Mouse (Mus musculus): ENCODE results near the gene Tmem258.

Gene Tmem258

DNA sequence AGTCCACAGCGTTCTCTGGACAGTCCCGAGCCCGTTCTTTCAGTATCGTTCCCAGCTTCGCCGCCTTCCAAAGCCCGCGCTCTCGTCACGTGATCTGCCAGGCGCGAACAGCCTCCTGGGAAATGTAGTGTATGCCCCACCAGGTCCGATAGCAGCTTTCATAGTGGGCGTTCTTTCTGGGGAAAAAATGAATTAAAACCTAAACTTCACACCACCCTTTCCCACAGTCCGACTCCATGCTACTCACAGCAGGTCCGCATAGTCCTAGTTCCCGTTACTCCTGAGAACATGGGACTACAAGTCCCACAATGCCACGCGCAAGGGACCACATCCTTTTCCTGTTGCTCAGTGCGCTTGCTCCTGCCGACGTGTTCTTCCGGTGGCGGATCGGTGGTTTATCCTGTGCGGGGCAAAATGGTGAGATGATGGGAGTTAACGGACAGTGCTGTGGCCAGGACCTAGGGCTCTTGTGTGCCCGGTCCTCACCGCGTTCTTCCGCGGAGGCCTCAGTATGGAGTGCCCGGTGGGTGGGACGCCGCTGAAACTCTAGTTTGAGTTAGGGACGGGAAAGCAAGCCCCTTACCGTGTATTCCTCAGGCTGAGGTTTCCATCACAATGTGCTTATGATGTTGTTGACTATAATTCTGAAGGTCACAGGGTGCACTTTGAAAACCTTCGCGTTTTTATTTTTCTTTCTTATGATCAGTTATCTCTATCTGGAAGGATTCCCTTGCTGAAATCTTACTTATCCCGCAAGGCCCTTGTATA, at the start of gene Tmem258, which contains the start of gene Fen1:
Gene Tmem258 (plus strand): TSS at position 167 of the 768 bp plus-strand sequence.
Gene Fen1 (minus strand): TSS at position 322 of the 768 bp plus-strand sequence.
- TF ChIP-seq GATA4 (IDR thresholded peaks at IDR 0.05; ENCODE audit: insufficient replicate concordance, low read length), result no peak

DNA sequence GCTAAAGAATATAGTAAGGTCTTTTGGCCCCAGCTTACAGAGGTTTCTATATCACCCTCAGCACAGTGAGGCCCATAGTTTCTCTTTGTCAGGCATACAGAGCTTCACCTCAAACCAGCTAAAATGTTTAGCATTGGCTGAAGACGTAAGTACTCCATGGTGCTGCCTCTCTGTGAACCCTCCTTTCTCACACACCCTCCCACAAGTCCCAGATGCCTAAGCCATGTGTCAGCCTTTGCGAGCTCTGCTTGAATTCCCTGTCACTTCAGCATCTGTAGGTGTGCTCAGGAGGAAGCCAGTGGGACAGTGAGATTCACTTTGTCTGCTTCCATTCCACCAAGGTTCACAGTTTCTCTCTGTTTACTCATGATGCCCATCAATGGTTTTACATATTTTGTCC, 46.1 kb upstream of the Tmem258 start:
- TF ChIP-seq GATA4 (IDR thresholded peaks at IDR 0.05; ENCODE audit: insufficient replicate concordance, low read length), result no peak

DNA sequence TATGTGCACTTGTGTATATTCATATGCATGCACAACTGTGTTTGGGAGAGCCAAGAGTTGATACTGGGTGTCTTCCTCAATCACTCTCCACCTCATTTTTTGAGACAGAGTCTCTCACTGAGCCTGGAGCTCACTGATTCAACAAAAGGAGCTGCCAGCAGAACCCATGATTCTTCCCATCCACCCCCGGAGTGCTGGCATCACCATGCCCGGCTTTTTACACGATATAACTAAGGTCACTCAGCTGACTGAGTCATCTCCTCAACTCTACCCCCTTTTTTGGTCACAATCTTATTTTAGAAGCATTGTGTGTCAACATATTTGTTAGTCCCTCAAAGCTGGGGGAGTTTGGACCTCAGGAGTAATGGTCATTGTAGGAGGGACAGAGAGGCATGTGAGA, 39.9 kb upstream of the Tmem258 start:
- no peak for TF ChIP-seq GATA4 (IDR thresholded peaks at IDR 0.05; ENCODE audit: insufficient replicate concordance, low read length)

GRCm38 (mm10) chr19:10167112-10167511, 36.7 kb upstream of the Tmem258 start:
- peak; percentile 93 for TF ChIP-seq GATA4 (IDR thresholded peaks at IDR 0.05; ENCODE audit: insufficient replicate concordance, low read length)

DNA sequence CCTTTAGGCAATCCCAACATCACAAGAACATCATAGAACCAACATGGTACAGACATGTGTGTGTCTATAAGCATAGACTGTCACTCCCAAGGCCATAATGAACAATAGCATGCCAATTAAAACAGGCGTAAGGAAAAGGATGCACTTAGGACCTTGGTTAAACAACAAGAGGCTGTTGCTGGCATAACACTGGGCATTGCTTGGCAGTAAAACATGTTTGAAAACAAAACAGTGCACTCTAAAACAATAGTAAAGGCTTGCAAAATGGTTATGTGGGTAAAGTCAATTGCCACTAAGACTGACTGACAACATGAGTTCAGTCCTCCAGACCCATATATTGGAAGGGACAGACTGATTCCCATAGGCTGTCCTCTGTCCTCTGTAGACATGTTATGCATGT, 35.9 kb upstream of the Tmem258 start:
- TF ChIP-seq GATA4 (IDR thresholded peaks at IDR 0.05; ENCODE audit: insufficient replicate concordance, low read length), result no peak

DNA sequence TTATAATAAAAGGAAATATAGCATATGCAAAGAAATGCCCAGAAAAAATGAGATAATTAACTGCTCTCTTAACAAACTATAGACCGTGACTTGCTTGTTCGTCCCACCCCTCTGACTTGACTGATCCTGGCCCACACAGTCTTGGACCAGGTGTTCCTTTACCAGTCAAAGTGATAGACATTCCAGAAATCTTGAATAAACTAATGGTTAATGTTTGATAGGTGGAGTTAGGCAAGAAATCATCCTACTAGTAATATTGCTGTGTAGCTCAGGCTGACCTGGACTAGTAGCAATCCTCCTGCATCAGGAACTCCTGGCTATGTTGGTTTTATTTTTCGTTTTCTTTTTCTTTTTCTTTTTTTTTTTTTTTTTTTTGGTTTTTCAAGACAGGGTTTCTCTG, 35.4 kb upstream of the Tmem258 start:
- TF ChIP-seq GATA4 (IDR thresholded peaks at IDR 0.05; ENCODE audit: insufficient replicate concordance, low read length), result no peak

DNA sequence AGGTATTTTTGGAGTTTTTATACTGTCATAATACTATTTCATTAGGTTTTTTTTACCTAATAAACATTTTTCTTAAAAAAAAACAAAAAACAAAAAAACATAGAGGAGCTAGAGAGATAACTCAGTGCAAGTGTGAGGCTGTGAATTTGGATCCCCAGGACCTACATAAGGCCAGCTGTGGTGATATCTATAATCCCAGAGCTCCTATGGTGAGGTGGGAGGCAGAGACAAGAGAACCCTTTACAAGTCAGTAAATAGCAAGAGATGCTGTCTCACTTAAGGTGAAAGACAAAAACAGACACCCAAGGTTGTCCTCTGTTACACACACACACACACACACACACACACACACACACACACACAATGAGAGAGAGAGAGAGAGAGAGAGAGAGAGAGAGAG, 34.6 kb upstream of the Tmem258 start:
- no peak for TF ChIP-seq GATA4 (IDR thresholded peaks at IDR 0.05; ENCODE audit: insufficient replicate concordance, low read length)

GRCm38 (mm10) chr19:10170466-10170865, 33.3 kb upstream of the Tmem258 start:
- no peak for TF ChIP-seq GATA4 (IDR thresholded peaks at IDR 0.05; ENCODE audit: insufficient replicate concordance, low read length)

- no peak for TF ChIP-seq GATA4 (IDR thresholded peaks at IDR 0.05; ENCODE audit: insufficient replicate concordance, low read length)
Measured at GRCm38 (mm10) chr19:10171359-10171758, 32.5 kb upstream of the Tmem258 start.

- no peak for TF ChIP-seq GATA4 (IDR thresholded peaks at IDR 0.05; ENCODE audit: insufficient replicate concordance, low read length)
Measured at GRCm38 (mm10) chr19:10171846-10172245, 32.0 kb upstream of the Tmem258 start.

DNA sequence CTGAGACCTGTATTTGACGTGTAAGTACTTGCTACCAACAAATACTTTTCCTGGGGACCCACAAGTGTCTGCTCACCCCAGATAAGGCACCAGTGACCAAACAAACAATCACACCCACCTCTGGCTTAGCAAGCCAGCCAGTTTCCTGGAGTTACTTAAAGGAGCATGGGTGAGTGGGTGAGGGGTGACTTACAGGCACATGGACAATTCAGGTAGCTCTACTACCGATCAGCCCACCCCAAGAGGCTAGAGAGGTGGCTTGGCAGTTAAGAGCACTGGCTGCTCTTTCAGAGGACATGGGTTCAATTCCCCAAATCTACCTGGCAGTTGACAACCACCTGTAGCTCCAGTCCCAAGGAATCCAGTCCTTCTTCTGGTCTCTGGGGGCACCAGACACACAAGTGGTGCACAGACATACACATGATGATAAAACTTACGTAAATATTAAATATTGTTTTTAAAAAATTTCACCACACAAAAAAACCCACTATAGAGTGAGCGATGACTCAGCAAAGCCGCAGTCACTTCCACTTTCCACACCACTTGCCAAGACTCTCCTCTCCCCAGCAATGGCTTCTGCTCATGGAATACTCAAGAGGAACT, 30.6 kb upstream of the Tmem258 start:
- TF ChIP-seq GATA4 (IDR thresholded peaks at IDR 0.05; ENCODE audit: insufficient replicate concordance, low read length), result no peak

- TF ChIP-seq GATA4 (IDR thresholded peaks at IDR 0.05; ENCODE audit: insufficient replicate concordance, low read length), result no peak
Measured at GRCm38 (mm10) chr19:10173844-10174539, 29.8 kb upstream of the Tmem258 start.

- no peak for TF ChIP-seq GATA4 (IDR thresholded peaks at IDR 0.05; ENCODE audit: insufficient replicate concordance, low read length)
Measured at GRCm38 (mm10) chr19:10174956-10175355, 28.9 kb upstream of the Tmem258 start.

DNA sequence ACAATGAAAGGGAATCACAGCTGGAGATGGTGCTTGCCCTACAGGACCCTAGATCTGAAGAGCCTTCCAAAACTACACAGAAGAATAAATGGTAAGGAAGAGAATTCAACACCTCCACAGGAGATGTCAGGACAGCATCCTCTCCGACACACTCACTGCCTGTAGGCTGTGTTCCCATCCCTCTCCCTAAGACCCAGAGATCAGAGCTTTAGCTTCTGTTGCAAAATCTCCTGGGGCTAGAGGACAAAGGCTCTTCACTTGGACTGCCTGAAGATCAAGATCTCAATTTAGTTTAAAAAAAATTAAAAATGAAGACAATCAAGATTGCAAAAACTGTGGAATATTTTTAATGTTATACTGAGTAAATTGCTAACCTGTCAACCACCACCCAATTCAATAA, 27.3 kb upstream of the Tmem258 start:
- TF ChIP-seq GATA4 (IDR thresholded peaks at IDR 0.05; ENCODE audit: insufficient replicate concordance, low read length), result no peak

- TF ChIP-seq GATA4 (IDR thresholded peaks at IDR 0.05; ENCODE audit: insufficient replicate concordance, low read length), result no peak
Measured at GRCm38 (mm10) chr19:10176941-10177372, 26.9 kb upstream of the Tmem258 start.

- no peak for TF ChIP-seq GATA4 (IDR thresholded peaks at IDR 0.05; ENCODE audit: insufficient replicate concordance, low read length)
Measured at GRCm38 (mm10) chr19:10181225-10181624, 22.6 kb upstream of the Tmem258 start.
